In genomic region chr4:115496001-115496400, GRCm38 (mm10) we compare ENCODE assay signal across 37 mouse cellular contexts. TPM values are rescaled to one million over a fixed set of nuclear protein-coding genes. Genes with fewer than 3 reads are reported as not detected.
"Had no signal": no experiment of that assay in that cellular context is flagged by ENCODE, and none has a peak within 500 bp of the region (broad histone marks: within the 10 kb centered on the region; RNA-seq: fewer than 3 reads in every experiment).

Gene Cyp4a14 (minus strand): TSS chr4:115496142.

- H3K4me2 ChIP-seq: heart, embryonic 11.5 days; heart, embryonic 13.5 days; heart, embryonic 15.5 days; hindbrain, embryonic 13.5 days; hindbrain, embryonic 15.5 days; limb, embryonic 13.5 days; limb, embryonic 15.5 days; liver, embryonic 13.5 days; liver, embryonic 15.5 days had no signal

- H3K27me3 ChIP-seq: heart, embryonic 13.5 days; heart, embryonic 15.5 days; hindbrain, embryonic 13.5 days; hindbrain, embryonic 15.5 days; limb, embryonic 13.5 days; limb, embryonic 15.5 days; liver, embryonic 13.5 days; liver, embryonic 15.5 days had no signal

- H3K4me3 ChIP-seq: heart, adult 2 months; heart, embryonic 13.5 days; heart, embryonic 15.5 days; hindbrain, embryonic 13.5 days; hindbrain, embryonic 15.5 days; limb, embryonic 13.5 days; limb, embryonic 15.5 days; liver, embryonic 13.5 days; liver, embryonic 15.5 days had no signal

- H3K4me1 ChIP-seq: heart, embryonic 13.5 days; heart, embryonic 15.5 days; hindbrain, embryonic 13.5 days; hindbrain, embryonic 15.5 days; limb, embryonic 13.5 days; limb, embryonic 15.5 days; liver, embryonic 13.5 days; liver, embryonic 15.5 days had no signal

- ATAC-seq: hindbrain, postnatal 0 days; intestine, embryonic 16.5 days had no signal

- DNase-seq: gastrocnemius, postnatal 14 days; gastrocnemius, postnatal 36 days; heart, adult 2 months; heart, postnatal 14 days; heart, postnatal 36 days; kidney, adult 11 months; kidney, postnatal 10 days; layer of hippocampus, adult 9-11 months; layer of hippocampus, postnatal 36 days; left cerebral cortex, postnatal 4 days; liver, embryonic 13.5 days; lung, adult 18-20 months had no signal

- H3K9me3 ChIP-seq: heart, embryonic 13.5 days; heart, embryonic 15.5 days; hindbrain, embryonic 13.5 days; hindbrain, embryonic 15.5 days; limb, embryonic 13.5 days; limb, embryonic 15.5 days; liver, embryonic 13.5 days; liver, embryonic 15.5 days had no signal

- H3K27ac ChIP-seq: heart, adult 2 months; heart, embryonic 13.5 days; heart, embryonic 15.5 days; hindbrain, embryonic 13.5 days; hindbrain, embryonic 15.5 days; hindbrain, postnatal 0 days; limb, embryonic 13.5 days; limb, embryonic 15.5 days; liver, embryonic 13.5 days; liver, embryonic 15.5 days had no signal

- H3K9ac ChIP-seq: heart, embryonic 13.5 days; heart, embryonic 15.5 days; hindbrain, embryonic 13.5 days; hindbrain, embryonic 15.5 days; limb, embryonic 13.5 days; limb, embryonic 15.5 days; liver, embryonic 13.5 days; liver, embryonic 15.5 days had no signal

- H3K36me3 ChIP-seq: heart, embryonic 13.5 days; heart, embryonic 15.5 days; hindbrain, embryonic 13.5 days; hindbrain, embryonic 15.5 days; limb, embryonic 13.5 days; limb, embryonic 15.5 days; liver, embryonic 13.5 days; liver, embryonic 15.5 days had no signal

RNA-seq across cellular contexts. Expression of gene Cyp4a14, which starts in this region (rescaled TPM):
- total RNA-seq: gastrocnemius, adult 8-10 months; gastrocnemius, postnatal 14 days; heart, adult 2 months; heart, postnatal 14 days; heart, postnatal 36 days; hematopoietic stem cell, adult 5-6 weeks; hindbrain, postnatal 0 days; layer of hippocampus, adult 18-20 months; layer of hippocampus, adult 8-10 months; layer of hippocampus, postnatal 14 days; layer of hippocampus, postnatal 36 days; left cerebral cortex, adult 18-20 months; left cerebral cortex, adult 8-10 months; left cerebral cortex, postnatal 10 days; left cerebral cortex, postnatal 25 days; left cerebral cortex, postnatal 4 days had no signal
- polyA plus RNA-seq: gonadal fat pad, adult 2 months; heart, adult 2 months; heart, embryonic 11.5 days; heart, embryonic 13.5 days; heart, embryonic 15.5 days; hindbrain, embryonic 11.5 days; hindbrain, embryonic 13.5 days; hindbrain, embryonic 15.5 days; hindbrain, postnatal 0 days; intestine, embryonic 14.5 days; intestine, embryonic 16.5 days; kidney, embryonic 14.5 days; large intestine, adult 2 months; limb, embryonic 11.5 days; limb, embryonic 13.5 days; limb, embryonic 15.5 days; liver, embryonic 13.5 days; liver, embryonic 15.5 days had no signal
